Mouse (Mus musculus) MEL (cell line): ENCODE data around the gene Gm20388. TPM values are rescaled to one million over a fixed set of nuclear protein-coding genes. Genes with fewer than 3 reads are reported as not detected.

Source experiments
- DNase-seq: peaks from one replicate; pipeline ENCODE4 v3.0.0; 2011; ENCODE audit warnings: low read depth, low spot score
- H3K27ac ChIP-seq: 2 replicates; pipeline ENCODE4 v1.5.1; 2012; ENCODE audit warnings: low read depth, mild to moderate bottlenecking, control low read depth, low read length, moderate library complexity; ENCODE audit not compliant: control insufficient read depth
- H3K27me3 ChIP-seq, 2 experiments: fragments of 150-350 bp in 1 of 2; sonication (generic) in 1 of 2; 2 replicates each; pipeline ENCODE4 v1.6.1; 2012; ENCODE audit warnings: low read length in 2 of 2, mild to moderate bottlenecking in 2 of 2, improper control_type of control experiment in 1 of 2, moderate library complexity in 1 of 2; ENCODE audit not compliant: insufficient read depth in 2 of 2, control insufficient read depth in 1 of 2
- H3K36me3 ChIP-seq, 2 experiments: 2 replicates each; pipeline ENCODE4 v1.6.1; 2012 to 2014; ENCODE audit warnings: low read length in 2 of 2, improper control_type of control experiment in 1 of 2, inconsistent platforms in 1 of 2, mild to moderate bottlenecking in 1 of 2; ENCODE audit not compliant: insufficient read depth in 2 of 2, control insufficient read depth in 1 of 2
- H3K4me1 ChIP-seq, 2 experiments: fragments of 150-350 bp in 1 of 2; sonication (generic) in 1 of 2; 2 replicates each; pipeline ENCODE4 v1.6.1; 2012; ENCODE audit warnings: low read length in 2 of 2, improper control_type of control experiment in 1 of 2, mild to moderate bottlenecking in 1 of 2; ENCODE audit not compliant: insufficient read depth in 2 of 2, control insufficient read depth in 1 of 2
- H3K4me3 ChIP-seq, 2 experiments: fragments of 150-350 bp in 1 of 2; sonication (generic) in 1 of 2; 2 replicates each; pipeline ENCODE4 v1.5.1; 2012; ENCODE audit warnings: low read depth in 2 of 2, low read length in 2 of 2, mild to moderate bottlenecking in 2 of 2, moderate library complexity in 2 of 2, control low read depth in 1 of 2, improper control_type of control experiment in 1 of 2; ENCODE audit not compliant: control insufficient read depth in 1 of 2, insufficient read depth in 1 of 2
- H3K79me2 ChIP-seq: 2 replicates; pipeline ENCODE4 v1.6.1; 2012; ENCODE audit warnings: mild to moderate bottlenecking, low read length, moderate library complexity; ENCODE audit not compliant: control insufficient read depth, poor library complexity, insufficient read depth
- H3K9ac ChIP-seq: 2 replicates; pipeline ENCODE4 v1.6.1; 2012; ENCODE audit warnings: low read depth, mild to moderate bottlenecking, control low read depth, low read length, moderate library complexity; ENCODE audit not compliant: control insufficient read depth, poor library complexity, severe bottlenecking
- H3K9me3 ChIP-seq: fragments of 150-350 bp; sonication (generic); replicated peaks from 2 replicates; pipeline ENCODE4 v1.6.1; 2012; ENCODE audit warnings: mild to moderate bottlenecking, low read length, improper control_type of control experiment, moderate library complexity; ENCODE audit not compliant: insufficient read depth
- BHLHE40 ChIP-seq: IDR thresholded peaks from 2 replicates; pipeline ENCODE4 v1.6.1; 2012; ENCODE audit warnings: low read depth, mild to moderate bottlenecking, inconsistent platforms, low read length, improper control_type of control experiment, borderline replicate concordance
- CTCF ChIP-seq, 3 experiments: IDR thresholded peaks in 2 of 3; conservative IDR thresholded peaks in 1 of 3; 2 replicates each; pipeline ENCODE4 v1.5.1; 2011 to 2012; ENCODE audit warnings: low read length in 3 of 3, low read depth in 2 of 3, mild to moderate bottlenecking in 2 of 3, improper control_type of control experiment in 1 of 3, inconsistent platforms in 1 of 3, mixed read lengths in 1 of 3, moderate library complexity in 1 of 3; ENCODE audit not compliant: control insufficient read depth in 1 of 3, insufficient read depth in 1 of 3, poor library complexity in 1 of 3, severe bottlenecking in 1 of 3
- E2F4 ChIP-seq: IDR thresholded peaks from 2 replicates; pipeline ENCODE4 v1.6.1; 2011; ENCODE audit warnings: low read depth, low read length, improper control_type of control experiment, borderline replicate concordance
- ELF1 ChIP-seq: IDR thresholded peaks from 2 replicates; pipeline ENCODE4 v1.6.1; 2014; ENCODE audit warnings: low read depth, mild to moderate bottlenecking, inconsistent platforms, low read length, improper control_type of control experiment, moderate library complexity
- GABPA ChIP-seq: IDR thresholded peaks from 2 replicates; pipeline ENCODE4 v1.6.1; 2012; ENCODE audit warnings: low read depth, mild to moderate bottlenecking, inconsistent platforms, low read length, improper control_type of control experiment, moderate library complexity
- GATA1 ChIP-seq: IDR thresholded peaks from 2 replicates; pipeline ENCODE4 v1.6.1; 2011; ENCODE audit warnings: low read depth, low read length, improper control_type of control experiment
- HCFC1 ChIP-seq: IDR thresholded peaks from 2 replicates; pipeline ENCODE4 v1.6.1; 2012; ENCODE audit warnings: low read depth, mild to moderate bottlenecking, inconsistent platforms, low read length, improper control_type of control experiment, moderate library complexity
- KAT2A ChIP-seq: conservative IDR thresholded peaks from 2 replicates; pipeline ENCODE4 v1.6.1; 2012; ENCODE audit warnings: low read depth, low read length, improper control_type of control experiment, inconsistent platforms
- MAFK ChIP-seq: IDR thresholded peaks from 2 replicates; pipeline ENCODE4 v1.6.1; 2011; ENCODE audit warnings: low read depth, mild to moderate bottlenecking, low read length, improper control_type of control experiment, borderline replicate concordance
- MAZ ChIP-seq: IDR thresholded peaks from 2 replicates; pipeline ENCODE4 v1.6.1; 2012; ENCODE audit warnings: low read depth, mild to moderate bottlenecking, inconsistent platforms, low read length, improper control_type of control experiment
- MYB ChIP-seq: IDR thresholded peaks from 2 replicates; pipeline ENCODE4 v1.6.1; 2011; ENCODE audit warnings: mild to moderate bottlenecking, low read depth, low read length, improper control_type of control experiment
- MYC ChIP-seq: IDR thresholded peaks from 2 replicates; pipeline ENCODE4 v1.6.1; 2011; ENCODE audit warnings: low read depth, mild to moderate bottlenecking, low read length, improper control_type of control experiment, moderate library complexity
- NELFE ChIP-seq: IDR thresholded peaks from 2 replicates; pipeline ENCODE4 v1.6.1; 2011; ENCODE audit warnings: low read depth, low read length, improper control_type of control experiment
- NRF1 ChIP-seq: IDR thresholded peaks from 2 replicates; pipeline ENCODE4 v1.6.1; 2014; ENCODE audit warnings: low read depth, mild to moderate bottlenecking, inconsistent platforms, low read length, improper control_type of control experiment, moderate library complexity; ENCODE audit not compliant: poor library complexity, insufficient read depth, severe bottlenecking
- POLR2A ChIP-seq, 2 experiments: IDR thresholded peaks; 2 replicates each; pipeline ENCODE4 v1.6.1; 2011 to 2012; ENCODE audit warnings: low read length in 2 of 2, mild to moderate bottlenecking in 2 of 2, control low read depth in 1 of 2, improper control_type of control experiment in 1 of 2, low read depth in 1 of 2, moderate library complexity in 1 of 2; ENCODE audit not compliant: control insufficient read depth in 1 of 2, insufficient read depth in 1 of 2, poor library complexity in 1 of 2
- RAD21 ChIP-seq: IDR thresholded peaks from 2 replicates; pipeline ENCODE4 v1.6.1; 2011; ENCODE audit warnings: mild to moderate bottlenecking, low read depth, low read length, improper control_type of control experiment
- SIN3A ChIP-seq: IDR thresholded peaks from 2 replicates; pipeline ENCODE4 v1.6.1; 2012; ENCODE audit warnings: low read length, improper control_type of control experiment, inconsistent platforms
- SMC3 ChIP-seq: IDR thresholded peaks from 2 replicates; pipeline ENCODE4 v1.6.1; 2011; ENCODE audit warnings: low read depth, low read length, improper control_type of control experiment
- TBP ChIP-seq: IDR thresholded peaks from 2 replicates; pipeline ENCODE4 v1.8.0; 2011; ENCODE audit warnings: low read depth, low read length, improper control_type of control experiment
- TCF12 ChIP-seq: IDR thresholded peaks from 2 replicates; pipeline ENCODE4 v1.6.1; 2014; ENCODE audit warnings: low read depth, mild to moderate bottlenecking, inconsistent platforms, low read length, improper control_type of control experiment, moderate library complexity
- ZC3H11A ChIP-seq: IDR thresholded peaks from 2 replicates; pipeline ENCODE4 v1.6.1; 2012; ENCODE audit warnings: low read depth, mild to moderate bottlenecking, inconsistent platforms, low read length, improper control_type of control experiment
- ZKSCAN1 ChIP-seq: IDR thresholded peaks from 2 replicates; pipeline ENCODE4 v1.6.1; 2012; ENCODE audit warnings: low read depth, mild to moderate bottlenecking, inconsistent platforms, low read length, improper control_type of control experiment, moderate library complexity
- ZNF384 ChIP-seq: IDR thresholded peaks from 2 replicates; pipeline ENCODE4 v1.6.1; 2012; ENCODE audit warnings: low read depth, mild to moderate bottlenecking, inconsistent platforms, low read length, improper control_type of control experiment
- polyA plus RNA-seq, 2 experiments: library from polyadenylated mRNA; stranded (reverse) in 1 of 2; unstranded in 1 of 2; fragments of >175 nt in 1 of 2; fragments of >200 nt in 1 of 2; gene quantifications; 2 replicates each; pipeline versions ENCODE4 v1.2.1 to v1.2.4; 2012; ENCODE audit warnings: low replicate concordance in 2 of 2, low read depth in 1 of 2; ENCODE audit not compliant: insufficient read length in 2 of 2, insufficient read depth in 1 of 2, missing spikeins in 1 of 2
- total RNA-seq: library from RNA; depleted of rRNA; stranded (reverse); fragments of 300-350 nt; gene quantifications from 2 replicates; pipeline ENCODE4 v1.2.3, GENCODE M21; 2012

Gene Gm20388
- total and polyA plus RNA-seq, 3 experiments = 11.1 to 17.8 TPM; not detected in 1

DNA sequence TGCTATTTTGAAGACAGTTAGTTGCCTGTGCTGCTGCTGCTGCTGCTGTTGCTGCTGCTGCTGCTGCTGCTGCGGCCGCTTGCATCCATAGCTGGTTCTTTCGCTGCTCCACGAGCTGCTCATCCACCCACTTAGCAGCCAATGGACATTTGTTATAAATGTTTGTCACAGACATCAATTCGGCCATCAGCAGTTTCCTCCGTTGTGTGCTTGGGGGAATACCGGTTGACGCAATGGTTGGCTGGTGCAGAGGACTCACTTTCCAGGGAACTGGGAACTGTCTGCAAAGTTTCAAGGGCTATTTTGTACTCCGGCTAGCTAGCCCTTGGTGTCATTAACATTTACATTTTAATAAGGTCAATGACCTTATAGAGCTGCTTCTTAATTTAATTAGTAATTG, 793.6 kb downstream of the Gm20388 start:
- H3K79me2 ChIP-seq = no peaks in the 10 kb centered on the region
- H3K4me1 ChIP-seq = no peaks in the 10 kb centered on the region
- no peak overlapping the region for H3K4me3 ChIP-seq
- H3K27ac ChIP-seq = no peak overlapping the region
- H3K9me3 ChIP-seq = no peaks in the 10 kb centered on the region
- TF ChIP-seq MAFK = no peak
- TF ChIP-seq POLR2A (IDR thresholded peaks at IDR 0.05; ENCODE audit: control insufficient read depth in 1 of 2, insufficient read depth in 1 of 2, low read depth in 1 of 2, low read length in 2 of 2, poor library complexity in 1 of 2) = no peak
- no peak for TF ChIP-seq MAZ
- no peak for TF ChIP-seq SMC3
- TF ChIP-seq ZC3H11A = no peak
- TF ChIP-seq HCFC1 = no peak
- TF ChIP-seq KAT2A = no peak
- TF ChIP-seq TCF12 = no peak
- no peak for TF ChIP-seq ZNF384
- no peak for TF ChIP-seq ZKSCAN1
- TF ChIP-seq, all 39 proteins: peak for 0
- no peak for DNase-seq
- no peak overlapping the region for H3K9ac ChIP-seq
- no peaks in the 10 kb centered on the region for H3K36me3 ChIP-seq
- H3K27me3 ChIP-seq = no peaks in the 10 kb centered on the region

DNA sequence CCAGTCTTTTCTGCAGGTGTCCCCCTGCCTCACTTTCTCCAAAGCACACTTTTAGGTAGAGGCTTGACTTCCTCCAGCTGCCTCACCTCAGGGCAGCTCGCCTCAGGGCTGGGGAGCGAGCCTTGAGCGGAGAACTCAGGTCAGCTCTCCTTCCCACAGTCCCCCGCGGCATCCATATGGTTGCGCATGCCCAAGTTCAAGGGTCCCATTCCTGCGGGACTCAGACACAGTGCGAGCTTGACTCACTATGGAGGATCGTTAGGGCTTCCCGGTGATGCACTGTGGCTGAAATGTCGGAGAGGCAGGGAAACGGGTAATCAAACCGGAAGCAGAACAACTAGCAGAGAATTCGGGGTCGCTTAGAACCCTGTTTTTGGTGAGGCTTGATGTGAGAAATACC, 794.5 kb downstream of the Gm20388 start:
- H3K27ac ChIP-seq = no peak overlapping the region
- H3K27me3 ChIP-seq = no peaks in the 10 kb centered on the region
- DNase-seq = no peak
- H3K79me2 ChIP-seq = no peaks in the 10 kb centered on the region
- H3K4me3 ChIP-seq = no peak overlapping the region
- no peak overlapping the region for H3K9ac ChIP-seq
- no peaks in the 10 kb centered on the region for H3K36me3 ChIP-seq
- TF ChIP-seq GATA1 (no peak), E2F4 (no peak), MYB (no peak), SMC3 (no peak), ELF1 (no peak), GABPA (no peak), ZKSCAN1 (no peak), MYC (no peak), CTCF (IDR thresholded peaks at IDR 0.05 in 2 of 3, conservative IDR thresholded peaks at IDR 0.05 in 1 of 3; ENCODE audit: control insufficient read depth in 1 of 3, insufficient read depth in 1 of 3, low read depth in 2 of 3, low read length in 3 of 3, poor library complexity in 1 of 3, severe bottlenecking in 1 of 3) (no peak), TBP (no peak), RAD21 (no peak), SIN3A (no peak), BHLHE40 (no peak), NELFE (no peak), NRF1 (no peak)
- H3K9me3 ChIP-seq = no peaks in the 10 kb centered on the region
- no peaks in the 10 kb centered on the region for H3K4me1 ChIP-seq
